Mouse (Mus musculus) E14TG2a.4 (cell line): Measurements from ENCODE around the gene Zbtb33.

ENCODE experiments used
- H3K27me3 ChIP-seq: 2 replicates; pipeline ENCODE4 v1.6.1; 2014; ENCODE audit warnings: low read length, control low read depth; ENCODE audit not compliant: insufficient read depth
- H3K36me3 ChIP-seq: 2 replicates; pipeline ENCODE4 v1.6.1; 2014; ENCODE audit warnings: low read length, control low read depth; ENCODE audit not compliant: insufficient read depth
- H3K4me1 ChIP-seq: replicated peaks from 2 replicates; pipeline ENCODE4 v1.6.1; 2014; ENCODE audit warnings: low read depth, low read length, control low read depth
- H3K4me3 ChIP-seq: replicated peaks from 2 replicates; pipeline ENCODE4 v1.5.1; 2014; ENCODE audit warnings: mild to moderate bottlenecking, low read length
- H3K9me3 ChIP-seq: 2 replicates; pipeline ENCODE4 v1.6.1; 2014; ENCODE audit warnings: low read length, control low read depth
- CTCF ChIP-seq: conservative IDR thresholded peaks from 2 replicates; pipeline ENCODE4 v1.5.1; 2014; ENCODE audit warnings: low read length
- NANOG ChIP-seq: IDR thresholded peaks from 2 replicates; pipeline ENCODE4 v1.6.1; 2014; ENCODE audit warnings: borderline replicate concordance, low read length, mixed read lengths
- POU5F1 ChIP-seq: IDR thresholded peaks from 2 replicates; pipeline ENCODE4 v1.6.1; 2014; ENCODE audit warnings: low read length, borderline replicate concordance

The Zbtb33 gene

GRCm38 (mm10) chrX:38185520-38185919 lies 4.1 kb upstream of the Zbtb33 start:
- Histone ChIP-seq H3K36me3 (no peaks in the 10 kb centered on the region), H3K4me1 (peaks cover 20% of the 10 kb centered on the region), H3K4me3 (no peak overlapping the region), H3K27me3 (peaks cover 8% of the 10 kb centered on the region), H3K9me3 (no peaks in the 10 kb centered on the region)
- TF ChIP-seq CTCF (no peak), NANOG (no peak), POU5F1 (no peak)

GRCm38 (mm10) chrX:38190458-38190764 lies 818 bp downstream of the Zbtb33 start:
- Histone ChIP-seq H3K9me3 (no peaks in the 10 kb centered on the region), H3K4me3 (peak overlapping the region; percentile 83), H3K4me1 (peaks cover 15% of the 10 kb centered on the region), H3K36me3 (peaks cover 17% of the 10 kb centered on the region), H3K27me3 (no peaks in the 10 kb centered on the region)
- TF ChIP-seq NANOG: no peak
- no peak for TF ChIP-seq CTCF
- TF ChIP-seq POU5F1: no peak

- no peak overlapping the region for H3K4me3 ChIP-seq
Measured at GRCm38 (mm10) chrX:38201816-38202215, 12.2 kb downstream of the Zbtb33 start.

GRCm38 (mm10) chrX:38207392-38207791 lies 17.8 kb downstream of the Zbtb33 start:
- no peaks in the 10 kb centered on the region for H3K9me3 ChIP-seq
- H3K4me3 ChIP-seq: no peak overlapping the region
- no peak for TF ChIP-seq CTCF
- no peak for TF ChIP-seq NANOG
- TF ChIP-seq POU5F1: no peak
- 0 out of 2 replicates have a peak, but pooled peaks cover 2% of the 10 kb centered on the region for H3K27me3 ChIP-seq
- H3K4me1 ChIP-seq: no peaks in the 10 kb centered on the region
- no peaks in the 10 kb centered on the region for H3K36me3 ChIP-seq

More at GRCm38 (mm10) chrX:38201816-38202215, 12.2 kb downstream of the Zbtb33 start:
- Histone ChIP-seq H3K9me3 (no peaks in the 10 kb centered on the region), H3K4me1 (no peaks in the 10 kb centered on the region), H3K27me3 (no peaks in the 10 kb centered on the region), H3K36me3 (no peaks in the 10 kb centered on the region)
- no peak for TF ChIP-seq CTCF
- TF ChIP-seq NANOG: no peak
- TF ChIP-seq POU5F1: no peak

- Histone ChIP-seq H3K9me3 (no peaks in the 10 kb centered on the region), H3K4me1 (no peaks in the 10 kb centered on the region), H3K27me3 (no peaks in the 10 kb centered on the region), H3K4me3 (no peak overlapping the region), H3K36me3 (no peaks in the 10 kb centered on the region)
- TF ChIP-seq NANOG (no peak), CTCF (no peak), POU5F1 (no peak)
Measured at GRCm38 (mm10) chrX:38216986-38217675, 27.5 kb downstream of the Zbtb33 start.

- no peaks in the 10 kb centered on the region for H3K9me3 ChIP-seq
- no peaks in the 10 kb centered on the region for H3K4me1 ChIP-seq
- no peaks in the 10 kb centered on the region for H3K36me3 ChIP-seq
- no peak for TF ChIP-seq NANOG
- no peak for TF ChIP-seq POU5F1
- TF ChIP-seq CTCF: no peak
- no peaks in the 10 kb centered on the region for H3K27me3 ChIP-seq
- H3K4me3 ChIP-seq: no peak overlapping the region
Measured at GRCm38 (mm10) chrX:38217676-38217991, 28.0 kb downstream of the Zbtb33 start.

- H3K4me3 ChIP-seq: no peak overlapping the region
- no peaks in the 10 kb centered on the region for H3K27me3 ChIP-seq
- no peaks in the 10 kb centered on the region for H3K36me3 ChIP-seq
- H3K4me1 ChIP-seq: no peaks in the 10 kb centered on the region
- TF ChIP-seq POU5F1 (no peak), CTCF (no peak), NANOG (no peak)
- no peaks in the 10 kb centered on the region for H3K9me3 ChIP-seq
Measured at GRCm38 (mm10) chrX:38222757-38223156, 33.2 kb downstream of the Zbtb33 start.

- Histone ChIP-seq H3K27me3 (no peaks in the 10 kb centered on the region; the same call in 1 of the 2 replicates), H3K4me3 (no peak overlapping the region), H3K9me3 (no peaks in the 10 kb centered on the region), H3K36me3 (no peaks in the 10 kb centered on the region), H3K4me1 (no peaks in the 10 kb centered on the region)
- TF ChIP-seq POU5F1: no peak
Measured at GRCm38 (mm10) chrX:38229888-38230287, 40.3 kb downstream of the Zbtb33 start.

- H3K4me3 ChIP-seq: no peak overlapping the region
- H3K36me3 ChIP-seq: no peaks in the 10 kb centered on the region
- H3K9me3 ChIP-seq: no peaks in the 10 kb centered on the region
- H3K4me1 ChIP-seq: no peaks in the 10 kb centered on the region
- no peaks in the 10 kb centered on the region for H3K27me3 ChIP-seq
- TF ChIP-seq NANOG: no peak
- TF ChIP-seq CTCF: peak; percentile 77
Measured at GRCm38 (mm10) chrX:38237731-38238130, 48.1 kb downstream of the Zbtb33 start.
